Mouse (Mus musculus): ENCODE data around the gene Fam83g.

DNA sequence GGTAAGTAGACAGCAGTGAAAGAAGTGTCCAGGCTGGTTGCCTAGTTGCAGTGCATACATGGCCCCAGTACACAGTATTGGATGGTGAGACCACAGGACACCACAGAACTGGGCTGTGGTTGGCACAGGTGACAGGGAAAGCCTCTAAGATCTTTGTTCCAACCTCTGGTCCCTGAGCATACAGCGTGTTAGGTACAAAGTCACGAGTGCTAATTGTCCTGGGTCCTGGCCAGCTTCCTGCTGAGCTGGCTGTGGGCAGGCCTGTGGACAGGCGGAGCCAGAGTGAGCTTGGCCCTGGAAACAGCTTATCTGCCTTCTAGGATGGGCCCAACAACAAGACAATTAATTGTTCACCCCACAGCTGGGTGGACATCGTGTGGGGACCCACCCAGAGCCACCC is 16.0 kb downstream of the Fam83g start:
- TF ChIP-seq EP300 (IDR thresholded peaks at IDR 0.05; ENCODE audit: low read length) = no peak
- no peak for TF ChIP-seq CTCF (conservative IDR thresholded peaks at IDR 0.05 in 1 of 2, IDR thresholded peaks at IDR 0.05 in 1 of 2; ENCODE audit: low read depth in 2 of 2, low read length in 2 of 2)
- no peak for TF ChIP-seq RAD21 (IDR thresholded peaks at IDR 0.05; ENCODE audit: low read depth, low read length)
- TF ChIP-seq RCOR1 (conservative IDR thresholded peaks at IDR 0.05; ENCODE audit: low read depth, low read length) = no peak
- no peak for TF ChIP-seq USF1 (IDR thresholded peaks at IDR 0.05; ENCODE audit: low read depth, low read length)
- TF ChIP-seq SMC3 (IDR thresholded peaks at IDR 0.05; ENCODE audit: low read depth, low read length) = no peak
- no peak for TF ChIP-seq NELFE (IDR thresholded peaks at IDR 0.05; ENCODE audit: low read depth, low read length)
- no peak for TF ChIP-seq ZKSCAN1 (IDR thresholded peaks at IDR 0.05; ENCODE audit: borderline replicate concordance, low read depth, low read length)
- no peak for TF ChIP-seq SIN3A (IDR thresholded peaks at IDR 0.05; ENCODE audit: low read length)
- no peak for TF ChIP-seq POLR2A (IDR thresholded peaks at IDR 0.05; ENCODE audit: low read depth, low read length)
- no peak for TF ChIP-seq TCF12 (IDR thresholded peaks at IDR 0.05; ENCODE audit: low read depth, low read length)
- no peak for TF ChIP-seq JUN (IDR thresholded peaks at IDR 0.05; ENCODE audit: insufficient read depth, low read depth, low read length)
- TF ChIP-seq CHD2 (IDR thresholded peaks at IDR 0.05; ENCODE audit: low read length) = no peak

All from CH12.LX (cell line).